Mouse (Mus musculus): ENCODE results near the gene Ston2. TPM values are rescaled to one million over a fixed set of nuclear protein-coding genes. Genes with fewer than 3 reads are reported as not detected.
A peak's percentile ranks its signal among the peaks of the same experiment; 100 is the strongest.

Ston2 gene
- polyA plus RNA-seq, 1 experiment from 2014 or later = 2.7 TPM

- no peak for ATAC-seq
- no peak overlapping the region for H3K4me2 ChIP-seq (replicated peaks; ENCODE audit: low read depth)
- 77% methylated on average over 13 of the region's 13 CpGs for WGBS
- H3K9me3 ChIP-seq (ENCODE audit: control insufficient read depth) = no peaks in the 10 kb centered on the region
- TF ChIP-seq CTCF (IDR thresholded peaks at IDR 0.05; ENCODE audit: low read depth) = no peak
- H3K4me3 ChIP-seq (ENCODE audit: low read depth, low read length) = no peak overlapping the region
- H3K27me3 ChIP-seq (replicated peaks; ENCODE audit: control insufficient read depth, insufficient read depth, low read length) = no peaks in the 10 kb centered on the region
- no peak overlapping the region for H3K27ac ChIP-seq (ENCODE audit: low read depth, low read length)
- H3K36me3 ChIP-seq (ENCODE audit: control insufficient read depth, insufficient read depth) = peaks cover 6% of the 10 kb centered on the region; the same call in 1 of the 2 replicates
- H3K4me1 ChIP-seq (replicated peaks; ENCODE audit: control insufficient read depth, insufficient read depth, low read length) = no peaks in the 10 kb centered on the region
- no peak overlapping the region for H3K9ac ChIP-seq (ENCODE audit: low read depth, low read length)
These were observed 15.2 kb upstream of the Ston2 start for GRCm38 (mm10) chr12:91803207-91803932.

GRCm38 (mm10) chr12:91802586-91803206 lies 14.5 kb upstream of the Ston2 start:
- no peaks in the 10 kb centered on the region for H3K27me3 ChIP-seq (replicated peaks; ENCODE audit: control insufficient read depth, insufficient read depth, low read length)
- H3K4me1 ChIP-seq (replicated peaks; ENCODE audit: control insufficient read depth, insufficient read depth, low read length) = no peaks in the 10 kb centered on the region
- no peaks in the 10 kb centered on the region for H3K9me3 ChIP-seq (ENCODE audit: control insufficient read depth)
- H3K4me2 ChIP-seq (replicated peaks; ENCODE audit: low read depth) = no peak overlapping the region
- H3K36me3 ChIP-seq (ENCODE audit: control insufficient read depth, insufficient read depth) = peaks cover under 1% of the 10 kb centered on the region; the same call in 1 of the 2 replicates
- WGBS = 90% methylated on average over 12 of the region's 12 CpGs
- no peak for ATAC-seq
- no peak overlapping the region for H3K9ac ChIP-seq (ENCODE audit: low read depth, low read length)
- TF ChIP-seq CTCF (IDR thresholded peaks at IDR 0.05; ENCODE audit: low read depth) = no peak
- H3K27ac ChIP-seq (ENCODE audit: low read depth, low read length) = no peak overlapping the region
- no peak overlapping the region for H3K4me3 ChIP-seq (ENCODE audit: low read depth, low read length)

- 76% methylated on average over 6 of the region's 6 CpGs for WGBS
- Histone ChIP-seq H3K36me3 (ENCODE audit: control insufficient read depth, insufficient read depth) (no peaks in the 10 kb centered on the region), H3K4me3 (ENCODE audit: low read depth, low read length) (no peak overlapping the region), H3K9ac (ENCODE audit: low read depth, low read length) (no peak overlapping the region), H3K27me3 (replicated peaks; ENCODE audit: control insufficient read depth, insufficient read depth, low read length) (no peaks in the 10 kb centered on the region), H3K27ac (ENCODE audit: low read depth, low read length) (no peak overlapping the region), H3K4me1 (replicated peaks; ENCODE audit: control insufficient read depth, insufficient read depth, low read length) (no peaks in the 10 kb centered on the region), H3K9me3 (ENCODE audit: control insufficient read depth) (no peaks in the 10 kb centered on the region), H3K4me2 (replicated peaks; ENCODE audit: low read depth) (no peak overlapping the region)
- ATAC-seq = no peak
- TF ChIP-seq CTCF (IDR thresholded peaks at IDR 0.05; ENCODE audit: low read depth) = no peak
These were observed 12.7 kb upstream of the Ston2 start for GRCm38 (mm10) chr12:91800861-91801385.

GRCm38 (mm10) chr12:91799821-91800335 lies 11.7 kb upstream of the Ston2 start:
- Histone ChIP-seq H3K9me3 (ENCODE audit: control insufficient read depth) (no peaks in the 10 kb centered on the region), H3K36me3 (ENCODE audit: control insufficient read depth, insufficient read depth) (no peaks in the 10 kb centered on the region), H3K9ac (ENCODE audit: low read depth, low read length) (no peak overlapping the region), H3K4me2 (replicated peaks; ENCODE audit: low read depth) (no peak overlapping the region), H3K27ac (ENCODE audit: low read depth, low read length) (no peak overlapping the region), H3K4me1 (replicated peaks; ENCODE audit: control insufficient read depth, insufficient read depth, low read length) (no peaks in the 10 kb centered on the region), H3K27me3 (replicated peaks; ENCODE audit: control insufficient read depth, insufficient read depth, low read length) (no peaks in the 10 kb centered on the region), H3K4me3 (ENCODE audit: low read depth, low read length) (no peak overlapping the region)
- WGBS = 59% methylated on average over 12 of the region's 12 CpGs
- no peak for ATAC-seq
- no peak for TF ChIP-seq CTCF (IDR thresholded peaks at IDR 0.05; ENCODE audit: low read depth)

- Histone ChIP-seq H3K27ac (ENCODE audit: low read depth, low read length) (no peak overlapping the region), H3K36me3 (ENCODE audit: control insufficient read depth, insufficient read depth) (no peaks in the 10 kb centered on the region), H3K4me2 (replicated peaks; ENCODE audit: low read depth) (no peak overlapping the region), H3K9ac (ENCODE audit: low read depth, low read length) (no peak overlapping the region), H3K9me3 (ENCODE audit: control insufficient read depth) (no peaks in the 10 kb centered on the region), H3K27me3 (replicated peaks; ENCODE audit: control insufficient read depth, insufficient read depth, low read length) (no peaks in the 10 kb centered on the region), H3K4me1 (replicated peaks; ENCODE audit: control insufficient read depth, insufficient read depth, low read length) (no peaks in the 10 kb centered on the region), H3K4me3 (ENCODE audit: low read depth, low read length) (no peak overlapping the region)
- no peak for ATAC-seq
- 19% methylated on average over 6 of the region's 6 CpGs for WGBS
- TF ChIP-seq CTCF (IDR thresholded peaks at IDR 0.05; ENCODE audit: low read depth) = peak; percentile 86
These were observed 11.2 kb upstream of the Ston2 start for GRCm38 (mm10) chr12:91799379-91799773.

GRCm38 (mm10) chr12:91798720-91799378 lies 10.7 kb upstream of the Ston2 start:
- H3K9ac ChIP-seq (ENCODE audit: low read depth, low read length) = no peak overlapping the region
- no peak overlapping the region for H3K4me3 ChIP-seq (ENCODE audit: low read depth, low read length)
- TF ChIP-seq CTCF (IDR thresholded peaks at IDR 0.05; ENCODE audit: low read depth) = no peak
- no peaks in the 10 kb centered on the region for H3K36me3 ChIP-seq (ENCODE audit: control insufficient read depth, insufficient read depth)
- no peaks in the 10 kb centered on the region for H3K27me3 ChIP-seq (replicated peaks; ENCODE audit: control insufficient read depth, insufficient read depth, low read length)
- no peaks in the 10 kb centered on the region for H3K4me1 ChIP-seq (replicated peaks; ENCODE audit: control insufficient read depth, insufficient read depth, low read length)
- H3K9me3 ChIP-seq (ENCODE audit: control insufficient read depth) = no peaks in the 10 kb centered on the region
- WGBS = 77% methylated on average over 6 of the region's 6 CpGs
- peak; percentile 67; the same call in 1 of the 2 replicates for ATAC-seq
- H3K27ac ChIP-seq (ENCODE audit: low read depth, low read length) = no peak overlapping the region
- no peak overlapping the region for H3K4me2 ChIP-seq (replicated peaks; ENCODE audit: low read depth)

All from intestine, postnatal 0 days (tissue).